Mouse (Mus musculus) E14TG2a.4 (cell line): Measurements from ENCODE around the gene Stra6.

ENCODE experiments used
- H3K27me3 ChIP-seq: 2 replicates; pipeline ENCODE4 v1.6.1; 2014; ENCODE audit warnings: low read length, control low read depth; ENCODE audit not compliant: insufficient read depth
- H3K36me3 ChIP-seq: 2 replicates; pipeline ENCODE4 v1.6.1; 2014; ENCODE audit warnings: low read length, control low read depth; ENCODE audit not compliant: insufficient read depth
- H3K4me1 ChIP-seq: replicated peaks from 2 replicates; pipeline ENCODE4 v1.6.1; 2014; ENCODE audit warnings: low read depth, low read length, control low read depth
- H3K4me3 ChIP-seq: replicated peaks from 2 replicates; pipeline ENCODE4 v1.5.1; 2014; ENCODE audit warnings: mild to moderate bottlenecking, low read length
- H3K9me3 ChIP-seq: 2 replicates; pipeline ENCODE4 v1.6.1; 2014; ENCODE audit warnings: low read length, control low read depth
- CTCF ChIP-seq: conservative IDR thresholded peaks from 2 replicates; pipeline ENCODE4 v1.5.1; 2014; ENCODE audit warnings: low read length
- NANOG ChIP-seq: IDR thresholded peaks from 2 replicates; pipeline ENCODE4 v1.6.1; 2014; ENCODE audit warnings: borderline replicate concordance, low read length, mixed read lengths
- POU5F1 ChIP-seq: IDR thresholded peaks from 2 replicates; pipeline ENCODE4 v1.6.1; 2014; ENCODE audit warnings: low read length, borderline replicate concordance

Stra6 gene

DNA sequence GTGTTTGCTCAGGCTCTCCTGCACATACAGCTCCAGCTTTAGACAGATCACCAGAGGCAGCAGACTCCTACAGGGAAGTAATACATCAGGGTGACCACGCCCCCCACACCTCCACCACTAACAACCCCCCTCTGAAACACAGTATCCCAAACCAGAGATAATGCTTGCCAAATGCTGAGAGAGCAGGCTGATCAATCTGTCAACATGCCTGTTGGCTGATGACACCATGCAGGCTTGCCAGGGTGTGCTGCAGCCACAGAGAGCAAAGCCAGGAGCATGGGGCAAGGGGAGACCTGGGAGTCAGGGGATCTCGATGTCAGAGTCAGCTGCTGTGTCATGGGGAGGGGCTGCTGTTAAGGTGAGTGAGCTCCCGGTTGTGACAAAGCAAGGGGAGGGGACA, at the start of gene Stra6:
Gene Stra6, plus strand, starts transcription at position 258 of the 400 bp plus-strand sequence.
- Histone ChIP-seq H3K4me3 (no peak within 1 kb of the TSS), H3K4me1 (peaks cover 21% of the 10 kb centered on the region)

DNA sequence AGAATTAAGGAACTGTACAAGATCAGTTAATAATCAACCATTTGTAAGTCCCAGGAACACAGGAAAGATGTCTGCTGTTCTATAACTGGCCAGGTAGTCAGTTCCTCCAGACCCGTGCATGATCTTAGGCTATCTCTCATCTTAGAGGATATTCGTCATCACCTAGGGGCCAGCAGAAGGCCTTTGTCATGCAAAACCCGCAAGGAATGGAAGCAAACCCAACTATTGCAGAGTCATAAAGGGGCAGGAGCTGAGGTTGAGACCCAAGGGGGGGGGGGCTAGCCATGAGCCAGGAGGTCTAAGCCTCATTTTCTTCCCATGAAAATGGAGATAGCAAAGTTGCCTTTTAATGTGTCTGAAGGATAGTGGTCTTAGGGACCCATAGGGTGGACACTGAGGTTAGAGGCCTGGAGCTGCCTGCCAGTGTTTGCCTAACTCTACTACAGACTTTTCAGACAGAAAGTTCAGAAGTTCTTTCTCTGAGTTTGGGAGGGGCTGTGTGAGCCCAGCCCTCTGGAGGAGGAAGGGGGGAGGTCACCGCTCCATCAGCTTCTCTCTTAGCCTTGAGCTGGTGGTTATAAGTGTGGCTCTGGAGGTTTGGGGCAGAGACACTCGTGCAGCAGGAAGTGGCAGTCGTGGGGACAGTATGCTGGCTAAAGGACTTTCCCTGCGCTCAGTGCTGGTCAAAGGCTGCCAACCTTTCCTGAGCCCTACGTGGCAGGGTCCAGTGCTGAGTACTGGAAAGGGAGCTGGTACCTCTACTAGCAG, 49.0 kb upstream of the Stra6 start:
- H3K4me1 ChIP-seq, result peaks cover 52% of the 10 kb centered on the region
- peaks cover 27% of the 10 kb centered on the region for H3K27me3 ChIP-seq
- H3K36me3 ChIP-seq, result no peaks in the 10 kb centered on the region
- no peak for TF ChIP-seq NANOG
- no peak for TF ChIP-seq POU5F1
- TF ChIP-seq CTCF, result no peak
- no peak overlapping the region for H3K4me3 ChIP-seq
- no peaks in the 10 kb centered on the region for H3K9me3 ChIP-seq

More for the DNA sequence above, at the start of gene Stra6:
- no peak for TF ChIP-seq NANOG
- TF ChIP-seq POU5F1, result no peak
- no peak for TF ChIP-seq CTCF
- Histone ChIP-seq H3K36me3 (no peaks in the 10 kb centered on the region), H3K27me3 (peaks cover 62% of the 10 kb centered on the region), H3K9me3 (no peaks in the 10 kb centered on the region)

DNA sequence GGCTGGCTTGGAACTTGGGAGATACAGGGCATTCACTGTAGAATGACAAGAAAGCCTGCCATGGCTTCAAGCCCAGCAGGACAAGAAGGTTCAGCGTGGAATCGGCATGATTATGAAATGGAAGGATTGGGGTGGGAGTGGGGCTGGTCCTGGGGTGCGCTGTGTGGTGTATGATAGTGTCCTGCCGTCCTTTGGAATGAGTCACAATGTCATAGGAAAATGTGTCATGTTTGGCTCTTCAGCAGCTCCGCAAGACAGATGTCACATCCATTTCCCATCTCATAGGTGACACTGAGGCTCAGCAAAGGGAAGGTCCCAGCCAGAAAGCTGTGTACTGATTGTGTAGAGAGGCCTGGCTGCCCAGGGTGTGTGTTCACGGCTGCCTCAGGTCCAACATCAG, 47.7 kb upstream of the Stra6 start:
- no peak overlapping the region for H3K4me3 ChIP-seq
- H3K9me3 ChIP-seq, result no peaks in the 10 kb centered on the region
- no peaks in the 10 kb centered on the region for H3K36me3 ChIP-seq
- H3K27me3 ChIP-seq, result peaks cover 34% of the 10 kb centered on the region
- peaks cover 41% of the 10 kb centered on the region for H3K4me1 ChIP-seq
- no peak for TF ChIP-seq NANOG
- no peak for TF ChIP-seq POU5F1
- TF ChIP-seq CTCF, result no peak

DNA sequence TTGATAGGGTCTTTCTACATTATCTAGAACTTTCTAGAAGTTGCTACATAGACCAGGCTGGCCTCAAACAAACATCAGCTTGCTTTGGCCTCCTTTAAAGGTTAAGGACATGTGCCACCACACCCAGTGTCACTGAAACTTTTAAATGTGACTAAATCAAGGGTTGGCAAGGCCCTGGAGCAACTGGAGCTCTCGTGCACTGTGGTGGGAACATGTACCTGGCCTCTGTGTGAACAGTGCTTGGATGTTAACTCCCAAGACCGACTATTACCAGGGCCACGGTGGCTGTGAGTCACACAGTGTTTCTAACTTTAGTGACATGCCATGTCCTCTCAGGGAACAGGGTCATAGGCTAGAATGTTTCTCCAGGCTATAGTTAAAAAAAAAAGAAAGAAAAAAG, 46.6 kb upstream of the Stra6 start:
- H3K36me3 ChIP-seq, result no peaks in the 10 kb centered on the region
- H3K27me3 ChIP-seq, result peaks cover 42% of the 10 kb centered on the region
- no peaks in the 10 kb centered on the region for H3K9me3 ChIP-seq
- peaks cover 30% of the 10 kb centered on the region for H3K4me1 ChIP-seq
- no peak for TF ChIP-seq POU5F1
- no peak for TF ChIP-seq CTCF
- no peak for TF ChIP-seq NANOG
- H3K4me3 ChIP-seq, result no peak overlapping the region

DNA sequence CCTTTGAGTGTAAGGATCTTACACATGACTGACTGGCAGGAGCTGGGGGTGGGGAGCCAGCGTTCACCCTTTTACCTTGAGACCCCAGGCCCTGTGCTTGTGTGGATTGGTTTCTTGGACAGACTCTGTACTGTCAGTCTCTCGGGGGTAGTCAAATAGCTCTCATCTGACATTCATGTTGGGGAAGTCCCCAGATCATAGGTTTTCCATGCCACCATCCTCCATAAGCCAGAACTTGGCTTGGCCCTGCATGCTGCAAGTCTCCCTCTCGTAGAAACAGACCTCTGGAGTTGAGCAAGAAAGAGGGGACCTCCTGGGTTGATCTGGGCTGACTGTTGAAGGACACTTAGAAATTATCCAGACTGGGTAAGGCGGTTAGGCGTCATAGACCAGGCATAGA, 45.2 kb upstream of the Stra6 start:
- TF ChIP-seq NANOG (no peak), CTCF (no peak), POU5F1 (no peak)
- peaks cover 41% of the 10 kb centered on the region for H3K27me3 ChIP-seq
- no peaks in the 10 kb centered on the region for H3K9me3 ChIP-seq
- peaks cover 16% of the 10 kb centered on the region for H3K4me1 ChIP-seq
- no peaks in the 10 kb centered on the region for H3K36me3 ChIP-seq
- H3K4me3 ChIP-seq, result no peak overlapping the region

DNA sequence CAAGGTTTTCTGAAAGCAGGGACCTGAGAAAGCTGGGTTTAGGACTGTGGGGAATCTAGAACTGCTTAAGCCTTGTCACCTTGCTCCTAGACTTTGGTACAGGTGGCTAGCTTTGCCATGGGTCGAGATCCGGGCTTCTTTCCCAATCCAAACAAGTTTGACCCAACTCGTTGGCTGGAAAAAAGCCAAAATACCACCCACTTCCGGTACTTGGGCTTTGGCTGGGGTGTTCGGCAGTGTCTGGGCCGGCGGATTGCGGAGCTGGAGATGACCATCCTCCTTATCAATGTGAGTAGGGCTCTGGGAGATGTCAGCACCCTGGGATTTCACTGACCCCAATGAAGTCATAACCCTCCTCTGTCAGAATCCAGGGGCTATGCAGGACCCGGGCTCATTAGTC, 37.6 kb upstream of the Stra6 start:
- H3K4me1 ChIP-seq, result no peaks in the 10 kb centered on the region
- TF ChIP-seq CTCF (no peak), NANOG (no peak), POU5F1 (no peak)
- H3K9me3 ChIP-seq, result no peaks in the 10 kb centered on the region
- H3K4me3 ChIP-seq, result no peak overlapping the region
- H3K27me3 ChIP-seq, result peaks cover 62% of the 10 kb centered on the region
- no peaks in the 10 kb centered on the region for H3K36me3 ChIP-seq

DNA sequence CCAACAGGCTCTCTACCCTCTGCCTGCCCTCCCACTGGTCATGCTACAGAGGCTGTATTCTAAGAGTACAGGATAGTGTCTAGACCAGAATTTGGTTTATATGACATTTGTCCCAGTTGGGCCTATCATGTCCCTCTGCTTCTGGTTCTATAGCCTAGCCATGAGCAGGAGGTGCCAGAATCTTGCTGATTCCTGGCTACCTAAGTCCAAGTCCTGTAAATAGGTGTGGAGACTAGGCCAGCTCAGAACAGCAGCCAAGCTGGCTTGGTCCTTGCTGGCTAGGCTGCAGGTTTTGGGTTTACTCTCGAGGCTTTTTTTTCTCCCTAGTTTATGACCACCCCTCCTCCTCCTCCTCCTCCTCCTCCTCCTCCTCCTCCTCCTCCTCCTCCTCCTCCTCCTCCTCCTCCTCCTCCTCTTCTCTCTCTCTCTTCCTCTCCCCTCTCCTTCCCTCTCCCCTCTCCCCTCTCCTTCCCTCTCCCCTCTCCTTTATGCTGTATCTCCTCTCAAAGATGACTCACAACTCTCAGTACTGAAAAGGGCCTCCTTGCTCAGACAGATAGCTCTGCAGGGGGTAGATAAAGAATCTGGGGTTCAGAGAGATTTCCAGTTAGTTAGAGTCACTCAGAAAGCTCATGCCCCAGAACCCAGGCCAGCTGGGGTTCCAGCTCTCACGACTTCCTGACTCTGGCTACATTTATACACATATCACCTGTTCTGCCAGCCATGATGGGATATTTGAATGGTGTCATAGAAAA, 36.0 kb upstream of the Stra6 start:
- Histone ChIP-seq H3K4me1 (no peaks in the 10 kb centered on the region), H3K27me3 (peaks cover 63% of the 10 kb centered on the region), H3K9me3 (no peaks in the 10 kb centered on the region), H3K36me3 (no peaks in the 10 kb centered on the region), H3K4me3 (no peak overlapping the region)
- TF ChIP-seq CTCF (no peak), NANOG (no peak), POU5F1 (no peak)

DNA sequence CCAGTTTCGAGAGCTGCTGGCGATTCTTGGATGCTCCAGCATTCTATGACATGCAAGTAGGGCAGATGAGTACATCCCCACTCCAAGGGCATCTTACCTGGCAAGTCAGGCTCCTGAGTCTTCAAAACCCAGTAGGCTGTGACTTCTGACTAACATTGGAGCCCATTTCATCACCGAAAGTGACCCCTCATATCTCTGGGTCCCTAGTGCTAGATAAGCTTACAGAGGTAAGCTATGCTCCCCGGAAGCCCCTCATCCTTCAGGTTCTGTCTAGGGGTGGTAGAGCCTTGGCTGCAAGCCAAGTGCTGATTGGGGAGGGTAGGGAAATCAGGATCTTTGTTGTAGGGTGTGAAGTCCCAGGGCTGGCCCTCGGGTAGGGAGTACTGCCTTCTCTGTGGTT, 34.7 kb upstream of the Stra6 start:
- TF ChIP-seq CTCF, result no peak
- TF ChIP-seq POU5F1, result no peak
- TF ChIP-seq NANOG, result no peak
- Histone ChIP-seq H3K9me3 (no peaks in the 10 kb centered on the region), H3K36me3 (no peaks in the 10 kb centered on the region), H3K4me1 (no peaks in the 10 kb centered on the region), H3K27me3 (peaks cover 69% of the 10 kb centered on the region), H3K4me3 (no peak overlapping the region)

DNA sequence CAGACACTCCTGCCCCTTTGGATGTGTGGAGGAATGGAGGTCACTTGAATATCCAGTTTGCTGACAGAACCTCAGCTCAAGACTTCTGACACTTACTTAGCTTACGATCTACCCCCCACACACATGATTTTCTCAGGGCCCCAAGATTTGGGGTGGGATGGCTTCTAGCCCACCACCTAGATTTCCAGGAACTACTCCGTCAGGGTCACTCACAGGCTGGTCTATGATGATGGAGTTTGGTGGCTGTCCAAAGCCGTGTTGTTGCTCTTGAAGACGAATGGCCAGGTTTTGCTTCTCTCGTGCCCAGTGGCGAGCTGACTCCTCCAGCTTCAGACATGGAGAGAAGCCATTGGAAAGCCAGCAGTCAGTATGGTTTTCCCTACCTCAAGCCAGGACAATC, 34.0 kb upstream of the Stra6 start:
- Histone ChIP-seq H3K36me3 (no peaks in the 10 kb centered on the region), H3K4me3 (no peak overlapping the region), H3K27me3 (peaks cover 71% of the 10 kb centered on the region), H3K9me3 (no peaks in the 10 kb centered on the region), H3K4me1 (no peaks in the 10 kb centered on the region)
- TF ChIP-seq NANOG (no peak), POU5F1 (no peak), CTCF (no peak)
